17 mouse cellular contexts compared by ENCODE assay signal in the genomic region with DNA sequence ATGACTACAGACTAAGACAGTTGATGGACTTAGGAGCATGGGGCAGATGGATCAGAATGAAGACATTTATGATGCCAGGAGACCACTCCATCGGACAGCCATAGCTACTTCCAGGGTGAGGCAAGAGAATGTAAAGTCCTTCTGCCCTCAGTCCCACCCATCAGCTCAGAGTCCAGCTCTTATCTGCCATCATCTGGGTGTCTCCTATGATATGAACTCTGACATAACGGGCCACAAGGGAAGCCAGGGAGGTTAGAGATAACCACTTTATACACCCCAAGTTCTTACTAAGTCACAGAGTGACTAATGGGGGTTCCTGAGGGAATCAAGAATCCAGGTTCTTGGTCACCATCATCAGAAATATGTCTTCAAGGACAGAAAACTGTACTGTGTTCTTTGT.
"Had no signal": no experiment of that assay in that cellular context is flagged by ENCODE, and none has a peak within 500 bp of the region (broad histone marks: within the 10 kb centered on the region; RNA-seq: fewer than 3 reads in every experiment).

No protein-coding gene starts in this region.

- H3K4me1 ChIP-seq: kidney, embryonic 15.5 days; lung, embryonic 15.5 days had no signal

- ATAC-seq: liver, embryonic 12.5 days had no signal

- H3K4me2 ChIP-seq: kidney, embryonic 15.5 days; liver, embryonic 12.5 days; liver, embryonic 15.5 days; lung, embryonic 15.5 days; midbrain, embryonic 11.5 days had no signal

- H3K9me3 ChIP-seq: kidney, embryonic 15.5 days; liver, embryonic 15.5 days; lung, embryonic 15.5 days had no signal

- H3K4me3 ChIP-seq: kidney, embryonic 15.5 days; left cerebral cortex, adult 2 months; liver, embryonic 12.5 days; liver, embryonic 15.5 days; lung, embryonic 15.5 days had no signal

- DNase-seq: kidney, adult 11 months; kidney, adult 8-10 months; kidney, postnatal 10 days; kidney, postnatal 36 days; layer of hippocampus, postnatal 36 days; lung, adult 18-20 months; lung, postnatal 10 days; lung, postnatal 36 days; midbrain, embryonic 14.5 days; thymus, adult 18-20 months; thymus, postnatal 14 days had no signal

- H3K9ac ChIP-seq: kidney, embryonic 15.5 days; liver, embryonic 12.5 days; liver, embryonic 15.5 days; lung, embryonic 15.5 days had no signal

- H3K36me3 ChIP-seq: kidney, embryonic 15.5 days; liver, embryonic 12.5 days; liver, embryonic 15.5 days; lung, embryonic 15.5 days had no signal

- H3K27ac ChIP-seq: kidney, embryonic 15.5 days; left cerebral cortex, adult 2 months; liver, embryonic 12.5 days; liver, embryonic 15.5 days; lung, embryonic 15.5 days had no signal

- H3K27me3 ChIP-seq: kidney, embryonic 15.5 days; liver, embryonic 12.5 days; liver, embryonic 15.5 days; lung, embryonic 15.5 days had no signal
